Mouse (Mus musculus): ENCODE results near the gene Ablim2.

The Ablim2 gene

GRCm38 (mm10) chr5:35893093-35893804 is 135.6 kb downstream of the Ablim2 start, which contains the start of gene Afap1:
Afap1 (plus strand) TSS chr5:35893319.
- in situ Hi-C loops (cut with MboI; ENCODE audit: low pct_unique_long_range_greater_than_20kb in 1 of 2, low sequenced_read_pairs in 2 of 2, unreplicated experiment in 1 of 2): no loop called here

GRCm38 (mm10) chr5:35893805-35894260 is 136.2 kb downstream of the Ablim2 start:
- in situ Hi-C loops (cut with MboI; ENCODE audit: low pct_unique_long_range_greater_than_20kb in 1 of 2, low sequenced_read_pairs in 2 of 2, unreplicated experiment in 1 of 2): no loop called here

GRCm38 (mm10) chr5:35894295-35895047 is 136.8 kb downstream of the Ablim2 start:
- in situ Hi-C loops (cut with MboI; ENCODE audit: low pct_unique_long_range_greater_than_20kb in 1 of 2, low sequenced_read_pairs in 2 of 2, unreplicated experiment in 1 of 2): no loop called here

GRCm38 (mm10) chr5:35895926-35896325 is 138.2 kb downstream of the Ablim2 start:
- in situ Hi-C loops (cut with MboI; ENCODE audit: low pct_unique_long_range_greater_than_20kb in 1 of 2, low sequenced_read_pairs in 2 of 2, unreplicated experiment in 1 of 2): no loop called here

- in situ Hi-C loops (cut with MboI; ENCODE audit: low pct_unique_long_range_greater_than_20kb in 1 of 2, low sequenced_read_pairs in 2 of 2, unreplicated experiment in 1 of 2): no loop called here
Measured at GRCm38 (mm10) chr5:35896556-35896955, 138.9 kb downstream of the Ablim2 start.

GRCm38 (mm10) chr5:35897147-35897546 is 139.5 kb downstream of the Ablim2 start:
- in situ Hi-C loops (cut with MboI; ENCODE audit: low pct_unique_long_range_greater_than_20kb in 1 of 2, low sequenced_read_pairs in 2 of 2, unreplicated experiment in 1 of 2): no loop called here

- in situ Hi-C loops (cut with MboI; ENCODE audit: low pct_unique_long_range_greater_than_20kb in 1 of 2, low sequenced_read_pairs in 2 of 2, unreplicated experiment in 1 of 2): no loop called here
Measured at GRCm38 (mm10) chr5:35898114-35898513, 140.4 kb downstream of the Ablim2 start.

- in situ Hi-C loops (cut with MboI; ENCODE audit: low pct_unique_long_range_greater_than_20kb in 1 of 2, low sequenced_read_pairs in 2 of 2, unreplicated experiment in 1 of 2): no loop called here
Measured at GRCm38 (mm10) chr5:35898994-35899393, 141.3 kb downstream of the Ablim2 start.

GRCm38 (mm10) chr5:35900401-35901225 is 142.9 kb downstream of the Ablim2 start:
- in situ Hi-C loops (cut with MboI; ENCODE audit: low pct_unique_long_range_greater_than_20kb in 1 of 2, low sequenced_read_pairs in 2 of 2, unreplicated experiment in 1 of 2): no loop called here

- in situ Hi-C loops (cut with MboI; ENCODE audit: low pct_unique_long_range_greater_than_20kb in 1 of 2, low sequenced_read_pairs in 2 of 2, unreplicated experiment in 1 of 2): no loop called here
Measured at GRCm38 (mm10) chr5:35901226-35901809, 143.6 kb downstream of the Ablim2 start.

GRCm38 (mm10) chr5:35903456-35903855 is 145.8 kb downstream of the Ablim2 start:
- in situ Hi-C loops (cut with MboI; ENCODE audit: low pct_unique_long_range_greater_than_20kb in 1 of 2, low sequenced_read_pairs in 2 of 2, unreplicated experiment in 1 of 2): no loop called here

GRCm38 (mm10) chr5:35905283-35905682 is 147.6 kb downstream of the Ablim2 start:
- in situ Hi-C loops (cut with MboI; ENCODE audit: low pct_unique_long_range_greater_than_20kb in 1 of 2, low sequenced_read_pairs in 2 of 2, unreplicated experiment in 1 of 2): no loop called here

- in situ Hi-C loops (cut with MboI; ENCODE audit: low pct_unique_long_range_greater_than_20kb in 1 of 2, low sequenced_read_pairs in 2 of 2, unreplicated experiment in 1 of 2): no loop called here
Measured at GRCm38 (mm10) chr5:35907090-35907489, 149.4 kb downstream of the Ablim2 start.

GRCm38 (mm10) chr5:35907633-35908426 is 150.2 kb downstream of the Ablim2 start:
- in situ Hi-C loops (cut with MboI; ENCODE audit: low pct_unique_long_range_greater_than_20kb in 1 of 2, low sequenced_read_pairs in 2 of 2, unreplicated experiment in 1 of 2): no loop called here

- in situ Hi-C loops (cut with MboI; ENCODE audit: low pct_unique_long_range_greater_than_20kb in 1 of 2, low sequenced_read_pairs in 2 of 2, unreplicated experiment in 1 of 2): no loop called here
Measured at GRCm38 (mm10) chr5:35908626-35909443, 151.2 kb downstream of the Ablim2 start.

- in situ Hi-C loops (cut with MboI; ENCODE audit: low pct_unique_long_range_greater_than_20kb in 1 of 2, low sequenced_read_pairs in 2 of 2, unreplicated experiment in 1 of 2): no loop called here
Measured at GRCm38 (mm10) chr5:35915629-35916300, 158.1 kb downstream of the Ablim2 start.

- in situ Hi-C loops (cut with MboI; ENCODE audit: low pct_unique_long_range_greater_than_20kb in 1 of 2, low sequenced_read_pairs in 2 of 2, unreplicated experiment in 1 of 2): no loop called here
Measured at GRCm38 (mm10) chr5:35916666-35917065, 159.0 kb downstream of the Ablim2 start.
